Comparison of ENCODE assay signal across 10 mouse cellular contexts in the genomic region with DNA sequence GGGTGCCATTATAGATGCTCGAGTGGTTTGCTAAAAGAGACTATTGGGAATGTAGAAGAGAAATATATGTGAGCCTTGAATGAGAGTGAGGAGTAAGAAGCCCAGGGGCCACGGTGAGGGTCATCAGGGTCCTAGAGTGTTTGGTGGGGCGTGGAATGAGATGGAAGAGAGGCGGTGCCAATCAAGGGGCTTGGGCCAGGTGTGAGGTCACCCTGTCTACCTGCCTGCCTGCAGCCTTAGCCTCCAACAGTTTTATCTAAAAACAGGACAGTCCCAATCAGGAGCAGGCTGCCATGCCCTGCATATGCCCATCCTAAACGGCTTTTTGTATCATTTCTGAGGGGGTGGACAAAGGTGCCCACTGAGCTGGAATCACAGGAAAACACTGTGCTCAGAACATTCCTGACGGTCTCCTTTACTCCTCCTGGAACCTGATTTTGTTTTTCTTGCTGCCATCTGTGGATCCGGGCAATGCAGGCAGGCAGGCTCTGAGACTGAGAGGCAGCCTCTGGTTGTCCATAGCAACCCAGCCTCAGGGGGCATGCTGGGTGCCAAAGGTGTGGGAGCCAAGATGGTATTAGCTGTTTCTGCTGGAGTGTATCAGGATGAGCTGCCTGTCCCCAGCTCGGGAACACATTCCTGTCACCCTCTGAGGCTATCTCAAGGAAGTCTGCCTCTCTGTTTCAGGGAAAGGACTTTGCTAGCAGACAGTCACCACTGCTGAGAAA.
DNase-seq lines count a peak whose midpoint lies in the region; ATAC-seq lines count a peak whose summit lies in the region.
"Had no signal": no experiment of that assay in that cellular context is flagged by ENCODE, and none has a peak within 500 bp of the region (broad histone marks: within the 10 kb centered on the region; RNA-seq: fewer than 3 reads in every experiment).

No protein-coding gene starts in this region.

- peak overlapping the region; percentile 12; the same call in 1 of the 2 replicates for H3K27ac ChIP-seq in limb, embryonic 10.5 days
- H3K27ac ChIP-seq: heart, adult 2 months had no signal

- no peak overlapping the region for H3K4me3 ChIP-seq in limb, embryonic 10.5 days
- H3K4me3 ChIP-seq: heart, adult 2 months; megakaryocyte, embryonic 14.5 days had no signal

- 80% methylated on average over 8 of the region's 8 CpGs for WGBS in limb, embryonic 10.5 days

- intact Hi-C loops in left cerebral cortex, postnatal 4 days (cut with DNase I), result no loop called here

- H3K36me3 ChIP-seq in limb, embryonic 10.5 days, result peaks cover 3% of the 10 kb centered on the region; the same call in 1 of the 2 replicates

- no peaks in the 10 kb centered on the region for H3K9me3 ChIP-seq in limb, embryonic 10.5 days (replicated peaks)

- ATAC-seq in megakaryocyte, adult 5-6 weeks (ENCODE audit: poor library complexity, severe bottlenecking), result no peak

- peak; percentile 41 for DNase-seq in adrenal gland, postnatal 25 days
- DNase-seq in adrenal gland, adult 2 months, result no peak
- peak; percentile 95 for DNase-seq in left cerebral cortex, postnatal 4 days
- no peak for DNase-seq in left cerebral cortex, adult 8-10 months (ENCODE audit: low spot score in 2 of 2)
- peak; percentile 96 to 97 for DNase-seq in cerebellum, postnatal 25 days
- DNase-seq in limb, embryonic 10.5 days (ENCODE audit: low spot score), result no peak
- no peak for DNase-seq in thymus, postnatal 0 days (ENCODE audit: low spot score)
- DNase-seq: heart, adult 2 months had no signal

- peaks cover 12% of the 10 kb centered on the region for H3K4me1 ChIP-seq in limb, embryonic 10.5 days
- H3K4me1 ChIP-seq: megakaryocyte, embryonic 14.5 days had no signal

- no peaks in the 10 kb centered on the region for H3K27me3 ChIP-seq in limb, embryonic 10.5 days (ENCODE audit: low read depth, poor library complexity, severe bottlenecking)

Comparison
In these comparisons a context has a peak if more than half of its experiments do, and no peak if none do; other contexts are left out.
1. DNase-seq: peak in adrenal gland, postnatal 25 days (single experiment), left cerebral cortex, postnatal 4 days (single experiment) and cerebellum, postnatal 25 days (2 of 2); none in adrenal gland, adult 2 months (single experiment), left cerebral cortex, adult 8-10 months (0 of 2), limb, embryonic 10.5 days (single experiment) and thymus, postnatal 0 days (single experiment).